Mouse (Mus musculus) G1E (cell line): ENCODE data around the gene Mydgf.

Experiments used
- CTCF ChIP-seq: IDR thresholded peaks from 2 replicates; pipeline ENCODE4 v1.5.1; 2012; ENCODE audit warnings: low read depth, low read length, inconsistent platforms, mixed read lengths
- GATA1 ChIP-seq: IDR thresholded peaks from 2 replicates; pipeline ENCODE4 v1.6.1; 2012; ENCODE audit warnings: borderline replicate concordance, low read length, inconsistent platforms, mixed read lengths
- GATA2 ChIP-seq: IDR thresholded peaks from 2 replicates; pipeline ENCODE4 v1.6.1; 2012; ENCODE audit warnings: low read depth, low read length, inconsistent platforms, borderline replicate concordance
- POLR2AphosphoS5 ChIP-seq: IDR thresholded peaks from 2 replicates; pipeline ENCODE4 v1.6.1; 2012; ENCODE audit warnings: low read depth, low read length, inconsistent platforms; ENCODE audit not compliant: insufficient replicate concordance
- TAL1 ChIP-seq: conservative IDR thresholded peaks from 2 replicates; pipeline ENCODE4 v1.6.1; 2012; ENCODE audit warnings: low read depth, low read length, inconsistent platforms, mixed read lengths

GRCm38 (mm10) chr17:56212676-56213075 lies 29.0 kb upstream of the Mydgf start:
- TF ChIP-seq TAL1, result no peak
- TF ChIP-seq CTCF, result no peak
- TF ChIP-seq GATA1, result no peak
- no peak for TF ChIP-seq GATA2
- no peak for TF ChIP-seq POLR2AphosphoS5
